Mouse (Mus musculus): ENCODE results near the gene Ascl4.

Gene Ascl4

DNA sequence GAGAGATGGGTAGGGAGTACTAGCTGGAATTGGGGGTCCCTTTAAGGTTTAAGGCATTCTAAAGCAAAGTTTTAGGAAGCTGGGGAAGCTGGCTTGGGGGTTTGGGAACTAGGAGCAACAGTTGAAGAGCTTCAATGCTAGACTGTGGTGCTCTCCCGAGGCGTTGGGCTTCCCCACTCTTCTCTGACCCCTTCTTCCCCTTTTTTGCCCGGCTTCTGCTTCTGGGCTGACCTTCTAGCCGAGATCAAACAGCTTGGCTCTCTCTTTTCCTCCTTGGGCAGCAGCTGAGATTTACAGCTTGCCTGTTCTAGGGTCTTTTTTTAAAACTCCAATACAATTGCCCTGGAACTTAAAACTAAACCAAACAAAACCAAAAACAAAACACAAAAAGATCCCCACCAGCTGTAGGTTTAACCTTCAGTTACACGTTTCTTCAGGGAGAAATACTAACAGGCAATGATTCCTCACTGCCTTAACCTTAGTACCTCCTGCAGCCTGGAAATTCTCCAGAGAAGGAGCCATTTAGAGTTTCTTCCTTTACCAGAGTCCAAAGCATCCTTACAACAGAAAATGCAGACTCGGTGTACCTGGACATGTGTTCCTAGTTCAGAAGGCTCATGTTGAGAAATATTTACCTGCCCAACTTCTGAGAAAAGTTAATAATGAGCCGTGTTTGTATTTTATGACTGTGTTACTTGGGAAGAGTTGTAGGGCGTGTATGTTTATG, 42.6 kb downstream of the Ascl4 start:
- peak; percentile 62 for DNase-seq

DNA sequence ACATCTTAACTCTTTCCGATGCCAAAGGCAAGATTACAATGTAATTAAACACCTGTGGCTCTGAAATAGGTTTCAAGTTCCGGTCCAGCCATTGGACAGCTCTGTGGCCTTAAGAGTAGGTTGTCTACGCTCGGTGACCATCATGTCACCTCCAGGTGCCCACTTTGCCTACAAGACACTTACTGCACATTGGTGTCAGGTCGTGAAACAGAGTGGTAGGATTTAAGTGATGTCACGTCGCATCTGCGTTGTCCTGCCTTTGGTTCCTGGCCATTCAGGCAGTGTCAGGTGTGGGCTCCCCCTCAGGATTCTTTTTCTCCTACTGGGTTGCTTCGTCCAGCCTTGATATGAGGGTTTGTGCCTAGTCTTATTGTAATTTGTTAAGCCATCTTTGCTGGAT, 44.3 kb downstream of the Ascl4 start:
- DNase-seq, result no peak

DNA sequence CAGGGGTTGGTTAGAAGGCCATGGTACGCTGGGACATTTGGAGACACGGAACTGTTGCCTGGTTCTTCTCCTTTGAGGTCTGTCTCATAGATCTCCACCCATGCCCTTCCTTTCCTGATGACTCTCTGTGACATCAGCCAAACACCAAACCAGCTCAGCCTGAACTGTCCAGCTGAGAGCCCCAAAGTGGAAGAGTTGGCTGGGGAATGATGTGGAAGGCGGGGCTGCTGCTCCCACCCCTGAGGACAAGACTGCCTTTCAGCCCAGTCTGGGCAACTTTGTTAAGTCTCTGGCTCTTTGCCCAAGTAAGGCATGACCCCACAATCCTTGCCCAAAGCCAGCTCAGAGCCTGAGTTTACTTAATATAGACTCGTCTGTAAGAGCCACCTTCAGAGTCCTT, 45.4 kb downstream of the Ascl4 start:
- DNase-seq, result no peak

DNA sequence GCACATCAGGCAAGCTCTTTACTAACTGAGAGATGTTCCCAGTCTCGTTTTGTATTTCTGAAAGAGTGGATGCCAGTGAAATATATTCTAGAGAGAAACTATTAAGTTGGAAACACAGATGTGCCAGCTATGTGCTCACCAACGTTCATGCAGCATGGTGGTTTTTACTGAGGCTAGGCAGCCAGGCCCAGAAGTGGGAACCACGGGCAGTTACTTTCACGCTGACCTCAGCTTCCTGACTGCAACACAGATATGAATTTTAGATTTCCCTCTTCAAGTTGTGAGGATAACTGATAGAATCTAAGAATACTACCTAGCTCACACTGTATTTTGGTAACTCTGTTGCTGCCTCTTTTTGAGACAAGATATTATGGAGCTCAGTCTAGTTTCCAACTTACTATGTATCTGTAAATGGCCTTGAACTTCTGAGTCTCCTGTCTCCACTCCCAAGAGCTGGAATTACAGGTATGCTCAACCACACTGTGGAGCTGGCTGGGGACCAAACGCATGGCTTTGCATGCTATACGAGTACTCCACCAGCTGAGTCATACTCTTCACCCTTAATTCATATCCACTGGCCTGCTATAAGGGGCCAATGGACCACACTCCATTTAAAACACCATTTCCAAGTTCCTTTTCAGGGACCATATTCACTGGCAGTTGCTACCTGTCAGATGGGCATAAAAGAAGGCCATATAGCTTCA, 62.1 kb downstream of the Ascl4 start:
- DNase-seq, result no peak

DNA sequence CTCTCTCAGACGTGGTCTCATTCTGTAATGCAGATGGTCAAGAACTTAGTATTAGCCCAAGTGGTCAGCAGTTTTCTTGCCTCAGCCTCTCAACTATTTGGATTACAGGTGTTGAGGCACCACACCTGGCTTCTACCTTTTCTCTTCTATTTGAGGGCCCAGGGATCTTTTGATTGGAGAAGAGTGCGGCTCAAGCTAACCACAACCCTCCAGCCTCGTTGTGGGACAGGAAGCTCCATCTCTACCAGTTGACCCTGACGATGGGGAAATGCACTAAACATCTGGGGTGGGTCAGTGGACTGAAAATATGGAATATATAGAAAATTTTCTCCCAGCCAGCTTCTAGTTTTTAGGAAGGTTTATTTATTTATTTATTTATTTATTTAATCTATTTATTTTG, 64.9 kb downstream of the Ascl4 start:
- DNase-seq, result no peak

DNA sequence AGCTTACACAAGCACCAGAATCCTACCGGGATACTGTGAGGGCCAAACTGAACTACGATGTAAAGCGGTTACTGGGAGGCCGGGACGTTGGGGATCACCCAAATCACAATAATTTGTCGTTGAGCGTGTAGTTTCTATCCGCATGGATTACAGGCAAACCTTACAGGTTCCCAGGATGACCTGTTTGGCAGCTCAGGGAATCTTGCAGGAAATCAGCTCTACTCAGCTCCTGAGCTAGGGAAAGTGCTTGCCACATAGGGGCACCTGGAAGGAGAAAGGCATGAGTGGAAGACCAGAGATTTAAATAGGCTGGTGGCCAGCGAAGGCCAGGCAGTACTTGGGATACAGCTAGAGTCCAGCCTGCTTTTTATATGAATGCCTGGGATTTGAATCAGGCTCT, 66.4 kb downstream of the Ascl4 start:
- no peak for DNase-seq

DNA sequence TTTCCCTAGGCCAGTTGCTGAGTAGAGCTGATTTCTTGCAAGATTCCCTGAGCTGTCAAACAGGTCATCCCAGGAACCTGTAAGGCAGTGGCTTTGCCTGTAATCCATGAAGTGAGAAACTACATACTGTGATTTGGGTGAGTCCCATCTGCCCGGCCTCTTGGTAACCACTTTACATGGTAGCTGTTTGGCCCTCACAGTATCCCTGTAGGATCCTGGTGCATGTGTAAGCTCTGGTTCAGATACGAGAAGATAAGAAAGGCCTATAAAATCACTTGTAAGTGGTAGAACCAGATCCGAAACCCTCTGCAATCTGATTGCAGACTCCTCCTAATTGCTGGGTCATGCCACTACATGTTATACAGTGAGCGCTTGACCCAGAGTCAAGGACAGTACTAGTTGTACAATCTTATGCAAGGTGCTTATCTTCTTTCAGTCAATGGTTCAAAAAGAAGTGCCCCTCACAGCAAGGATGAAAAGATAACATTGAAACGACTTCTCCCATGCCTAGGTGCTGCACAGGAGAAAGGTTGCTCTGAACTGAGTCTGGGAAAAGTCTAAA, 67.1 kb downstream of the Ascl4 start:
- DNase-seq, result no peak

Data from kidney, adult 11 months (tissue).